Mouse (Mus musculus): ENCODE measurements around the gene Vwa7. TPM values are rescaled to one million over a fixed set of nuclear protein-coding genes. Genes with fewer than 3 reads are reported as not detected.
"Not testable (repeated sequence)": the region's sequence is repeated elsewhere in the genome, so short reads cannot be mapped to it uniquely, and the experiment has no call there.

Vwa7 gene
- polyA plus RNA-seq, 1 experiment from 2014 or later: 0.28 TPM

DNA sequence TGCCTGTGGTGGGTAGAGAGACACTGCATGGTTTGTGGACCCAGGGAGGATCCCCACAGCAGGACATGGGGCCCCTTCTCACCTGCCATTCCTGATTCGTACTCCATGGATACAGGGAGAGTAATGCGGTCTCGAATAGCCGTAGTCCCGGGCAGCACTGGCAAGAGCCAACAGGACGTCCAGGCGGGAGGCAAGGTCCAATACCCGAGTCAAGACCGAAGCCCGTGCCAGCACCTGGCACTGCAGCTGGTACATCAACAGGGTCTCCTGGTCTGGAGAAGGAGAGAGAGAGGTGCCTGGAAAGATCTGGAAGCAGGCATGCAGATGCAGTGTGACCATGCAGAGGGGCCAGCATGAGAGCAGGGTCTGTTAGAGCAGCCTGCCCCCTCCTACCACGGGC lies 14.9 kb downstream of the Vwa7 start:
- no peaks in the 10 kb centered on the region for H3K27me3 ChIP-seq (ENCODE audit: control insufficient read depth, insufficient read depth, low read length)
- no peaks in the 10 kb centered on the region; the same call in 1 of the 2 replicates for H3K4me1 ChIP-seq (replicated peaks; ENCODE audit: control insufficient read depth, insufficient read depth)
- no peak overlapping the region for H3K27ac ChIP-seq (replicated peaks)
- no peak for DNase-seq (ENCODE audit: low spot score)
- TF ChIP-seq CTCF (IDR thresholded peaks at IDR 0.05; ENCODE audit: low read depth) (no peak), EP300 (optimal IDR thresholded peaks at IDR 0.05) (no peak)
- H3K4me2 ChIP-seq (replicated peaks; ENCODE audit: low read depth): no peak overlapping the region
- no peaks in the 10 kb centered on the region for H3K36me3 ChIP-seq (ENCODE audit: control insufficient read depth, insufficient read depth, low read length)
- H3K9ac ChIP-seq (ENCODE audit: low read length): no peak overlapping the region
- no peak overlapping the region for H3K4me3 ChIP-seq (ENCODE audit: low read depth, low read length)
- 82% methylated on average over 11 of the region's 11 CpGs for WGBS
- no peak for ATAC-seq (ENCODE audit: low FRiP score, low TSS enrichment)
- no peaks in the 10 kb centered on the region for H3K9me3 ChIP-seq (ENCODE audit: control insufficient read depth, low read length)

DNA sequence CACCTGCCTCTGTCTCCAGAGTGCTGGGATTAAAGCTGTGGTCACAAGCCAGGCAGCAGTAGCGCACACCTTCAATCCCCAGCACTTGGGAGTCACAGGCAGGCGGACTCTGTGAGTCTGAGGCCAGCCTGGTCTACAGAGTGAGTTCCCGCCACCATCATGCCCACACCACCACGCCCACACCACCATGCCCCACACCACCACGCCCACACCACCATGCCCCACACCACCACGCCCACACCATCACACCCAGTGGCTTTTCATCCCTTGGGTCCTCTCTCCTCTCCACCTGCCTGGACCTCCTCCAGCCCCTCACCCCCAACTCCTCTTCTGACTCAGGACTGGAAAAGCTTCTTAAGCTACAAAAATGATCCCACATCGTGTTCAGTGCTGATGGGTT lies 15.5 kb downstream of the Vwa7 start:
- Histone ChIP-seq H3K9ac (ENCODE audit: low read length) (no peak overlapping the region), H3K36me3 (ENCODE audit: control insufficient read depth, insufficient read depth, low read length) (no peaks in the 10 kb centered on the region), H3K9me3 (ENCODE audit: control insufficient read depth, low read length) (no peaks in the 10 kb centered on the region), H3K27ac (replicated peaks) (no peak overlapping the region), H3K4me1 (replicated peaks; ENCODE audit: control insufficient read depth, insufficient read depth) (no peaks in the 10 kb centered on the region; the same call in 1 of the 2 replicates), H3K27me3 (ENCODE audit: control insufficient read depth, insufficient read depth, low read length) (no peaks in the 10 kb centered on the region), H3K4me2 (replicated peaks; ENCODE audit: low read depth) (no peak overlapping the region), H3K4me3 (ENCODE audit: low read depth, low read length) (no peak overlapping the region)
- WGBS: 77% methylated on average over 7 of the region's 7 CpGs
- no peak for ATAC-seq (ENCODE audit: low FRiP score, low TSS enrichment)
- no peak for DNase-seq (ENCODE audit: low spot score)
- TF ChIP-seq EP300 (optimal IDR thresholded peaks at IDR 0.05) (no peak), CTCF (IDR thresholded peaks at IDR 0.05; ENCODE audit: low read depth) (no peak)

DNA sequence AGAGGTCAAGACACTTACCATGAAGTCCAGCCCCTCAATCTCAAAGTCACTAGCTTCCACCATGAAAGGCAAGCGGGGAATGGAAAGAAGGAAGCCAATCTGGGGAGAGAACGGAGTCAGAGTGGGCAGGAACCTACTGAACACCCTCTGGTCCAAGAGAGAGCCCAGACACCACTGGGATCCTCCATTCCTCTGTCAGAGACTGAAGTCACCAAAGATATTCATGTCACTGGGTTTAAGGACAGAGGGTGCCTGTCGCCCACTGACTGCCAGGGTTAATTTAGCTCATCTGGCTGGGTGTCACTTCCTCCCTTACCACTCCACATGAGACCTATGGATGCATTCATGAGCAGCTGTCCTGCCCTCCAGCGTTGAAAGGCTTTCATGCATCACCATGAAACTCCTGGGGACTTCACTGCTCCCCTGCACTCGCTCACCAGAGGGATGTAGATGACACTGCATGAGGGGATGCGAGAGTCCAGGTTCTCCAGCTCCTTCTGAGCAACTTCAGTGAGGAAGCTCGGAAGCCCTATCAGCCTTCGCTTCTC lies 16.0 kb downstream of the Vwa7 start:
- WGBS: 83% methylated on average over 8 of the region's 8 CpGs
- no peak overlapping the region for H3K9ac ChIP-seq (ENCODE audit: low read length)
- no peaks in the 10 kb centered on the region for H3K36me3 ChIP-seq (ENCODE audit: control insufficient read depth, insufficient read depth, low read length)
- TF ChIP-seq CTCF (IDR thresholded peaks at IDR 0.05; ENCODE audit: low read depth) (peak; percentile 33), EP300 (optimal IDR thresholded peaks at IDR 0.05) (no peak)
- no peak overlapping the region for H3K27ac ChIP-seq (replicated peaks)
- H3K9me3 ChIP-seq (ENCODE audit: control insufficient read depth, low read length): no peaks in the 10 kb centered on the region
- H3K4me3 ChIP-seq (ENCODE audit: low read depth, low read length): no peak overlapping the region
- DNase-seq (ENCODE audit: low spot score): no peak
- H3K27me3 ChIP-seq (ENCODE audit: control insufficient read depth, insufficient read depth, low read length): no peaks in the 10 kb centered on the region
- no peaks in the 10 kb centered on the region; the same call in 1 of the 2 replicates for H3K4me1 ChIP-seq (replicated peaks; ENCODE audit: control insufficient read depth, insufficient read depth)
- no peak overlapping the region for H3K4me2 ChIP-seq (replicated peaks; ENCODE audit: low read depth)
- no peak for ATAC-seq (ENCODE audit: low FRiP score, low TSS enrichment)

DNA sequence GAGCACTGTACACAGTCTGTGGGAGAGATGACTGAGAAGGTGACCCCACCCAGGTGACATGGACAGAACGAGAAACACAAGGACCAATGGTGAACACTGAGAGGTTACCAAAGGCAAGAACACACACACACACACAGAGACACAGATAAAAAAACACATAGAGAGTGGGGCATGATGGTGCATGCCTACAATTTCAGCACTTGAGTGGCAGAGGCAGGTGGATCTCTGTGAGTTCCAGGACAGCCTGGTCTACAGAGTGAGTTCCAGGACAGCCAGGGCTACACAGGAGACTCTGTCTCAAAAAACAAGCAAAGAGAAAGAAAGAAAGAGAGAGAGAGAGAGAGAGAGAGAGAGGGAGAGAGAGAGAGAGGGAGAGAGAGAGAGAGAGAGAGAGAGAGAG lies 17.3 kb downstream of the Vwa7 start:
- ATAC-seq (ENCODE audit: low FRiP score, low TSS enrichment); H3K9me3 ChIP-seq (ENCODE audit: control insufficient read depth, low read length): not testable (repeated sequence)

DNA sequence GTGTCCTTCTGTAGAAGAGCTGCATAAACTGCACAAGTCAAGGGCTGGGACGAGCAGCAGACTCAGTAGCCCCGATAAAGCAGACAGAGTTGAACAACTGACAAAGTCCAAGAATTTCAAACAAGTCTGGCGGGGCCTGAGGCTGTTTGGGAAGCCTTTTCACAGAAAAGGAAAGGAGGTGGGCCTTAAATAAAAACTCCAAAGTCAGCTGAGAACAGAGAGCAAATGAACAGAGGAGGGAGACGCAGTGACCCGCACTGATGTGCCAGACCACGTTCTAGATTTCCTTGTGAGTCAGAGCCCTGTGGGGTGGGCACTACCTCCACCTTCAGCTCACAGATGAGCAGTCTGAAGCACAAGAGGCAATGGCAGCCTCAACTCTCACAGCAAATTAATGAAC lies 18.5 kb downstream of the Vwa7 start:
- no peaks in the 10 kb centered on the region for H3K36me3 ChIP-seq (ENCODE audit: control insufficient read depth, insufficient read depth, low read length)
- H3K4me3 ChIP-seq (ENCODE audit: low read depth, low read length): no peak overlapping the region
- peak overlapping the region; percentile 56; the same call in 1 of the 2 replicates for H3K27ac ChIP-seq (replicated peaks)
- WGBS: 27% methylated on average over 6 of the region's 6 CpGs
- TF ChIP-seq CTCF (IDR thresholded peaks at IDR 0.05; ENCODE audit: low read depth) (no peak), EP300 (optimal IDR thresholded peaks at IDR 0.05) (no peak)
- no peak overlapping the region for H3K9ac ChIP-seq (ENCODE audit: low read length)
- H3K27me3 ChIP-seq (ENCODE audit: control insufficient read depth, insufficient read depth, low read length): no peaks in the 10 kb centered on the region
- ATAC-seq (ENCODE audit: low FRiP score, low TSS enrichment) (no peak; the same call in 1 of the 2 replicates), DNase-seq (ENCODE audit: low spot score) (peak; percentile 37)
- no peaks in the 10 kb centered on the region for H3K9me3 ChIP-seq (ENCODE audit: control insufficient read depth, low read length)
- no peaks in the 10 kb centered on the region for H3K4me1 ChIP-seq (replicated peaks; ENCODE audit: control insufficient read depth, insufficient read depth)
- H3K4me2 ChIP-seq (replicated peaks; ENCODE audit: low read depth): no peak overlapping the region

More for the DNA sequence above, 17.3 kb downstream of the Vwa7 start:
- H3K4me3 ChIP-seq (ENCODE audit: low read depth, low read length); H3K27me3 ChIP-seq (ENCODE audit: control insufficient read depth, insufficient read depth, low read length); DNase-seq (ENCODE audit: low spot score); H3K4me1 ChIP-seq (replicated peaks; ENCODE audit: control insufficient read depth, insufficient read depth); H3K27ac ChIP-seq (replicated peaks); H3K9ac ChIP-seq (ENCODE audit: low read length); H3K4me2 ChIP-seq (replicated peaks; ENCODE audit: low read depth); H3K36me3 ChIP-seq (ENCODE audit: control insufficient read depth, insufficient read depth, low read length): not testable (repeated sequence)
- WGBS: 69% methylated on average over 1 of the region's 1 CpGs

GRCm38 (mm10) chr17:35039121-35039873 lies 22.9 kb downstream of the Vwa7 start:
- Histone ChIP-seq H3K4me1 (replicated peaks; ENCODE audit: control insufficient read depth, insufficient read depth) (no peaks in the 10 kb centered on the region), H3K36me3 (ENCODE audit: control insufficient read depth, insufficient read depth, low read length) (no peaks in the 10 kb centered on the region), H3K9ac (ENCODE audit: low read length) (no peak overlapping the region), H3K9me3 (ENCODE audit: control insufficient read depth, low read length) (no peaks in the 10 kb centered on the region), H3K4me2 (replicated peaks; ENCODE audit: low read depth) (no peak overlapping the region), H3K4me3 (ENCODE audit: low read depth, low read length) (no peak overlapping the region), H3K27me3 (ENCODE audit: control insufficient read depth, insufficient read depth, low read length) (no peaks in the 10 kb centered on the region), H3K27ac (replicated peaks) (no peak overlapping the region)
- DNase-seq (ENCODE audit: low spot score) (no peak), ATAC-seq (ENCODE audit: low FRiP score, low TSS enrichment) (no peak)
- no peak for TF ChIP-seq CTCF (IDR thresholded peaks at IDR 0.05; ENCODE audit: low read depth)
- WGBS: 83% methylated on average over 11 of the region's 11 CpGs
